Mouse (Mus musculus) lung, adult 2 months (tissue): ENCODE results near the gene Cyb561d2.

Experiments
- CTCF ChIP-seq: fragments of 200-500 bp; IDR thresholded peaks from 2 replicates; pipeline ENCODE4 v1.5.1; 2011; ENCODE audit warnings: mild to moderate bottlenecking, low read length, control low read depth; ENCODE audit not compliant: insufficient read depth
- POLR2A ChIP-seq: fragments of 200-500 bp; IDR thresholded peaks from 2 replicates; pipeline ENCODE4 v1.6.1; 2011; ENCODE audit warnings: low read depth, mild to moderate bottlenecking, control low read depth, low read length, borderline replicate concordance; ENCODE audit errors: extremely low read depth

DNA sequence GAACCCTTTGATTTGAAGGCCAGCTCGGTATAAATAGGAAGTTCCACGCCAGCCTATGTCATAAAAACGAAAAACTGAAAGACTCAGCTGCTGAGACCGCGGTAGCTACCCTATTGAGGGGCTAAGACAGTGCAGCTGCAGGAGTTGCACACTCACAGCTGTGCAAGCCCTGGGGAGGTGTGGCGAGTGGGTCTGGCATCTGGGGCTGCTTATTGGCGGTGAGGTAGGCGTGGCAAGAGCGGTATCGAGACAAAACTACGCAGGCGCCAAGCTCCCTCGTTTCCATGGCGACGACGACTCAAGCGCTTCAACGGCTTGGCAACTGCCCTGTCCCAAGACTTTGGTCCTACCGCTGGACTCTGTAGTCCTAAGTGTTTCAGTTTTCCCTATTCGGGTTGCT, 5.0 kb upstream of the Cyb561d2 start, which contains the start of gene Zmynd10:
- TF ChIP-seq CTCF (no peak), POLR2A (no peak)
